10 mouse cellular contexts compared by ENCODE assay signal in genomic region chr2:35267876-35268566, GRCm38 (mm10). TPM values are rescaled to one million over a fixed set of nuclear protein-coding genes. Genes with fewer than 3 reads are reported as not detected.
A peak's percentile ranks its signal among the peaks of the same experiment; 100 is the strongest.
DNase-seq lines count a peak whose midpoint lies in the region; ATAC-seq and TF ChIP-seq lines count a peak whose summit lies in the region.
"Had no signal": no experiment of that assay in that cellular context is flagged by ENCODE, and none has a peak within 500 bp of the region (broad histone marks: within the 10 kb centered on the region; RNA-seq: fewer than 3 reads in every experiment).

No protein-coding gene starts in this region.

- no peaks in the 10 kb centered on the region for H3K9me3 ChIP-seq in heart, postnatal 0 days (replicated peaks; ENCODE audit: control insufficient read depth, low read length)
- H3K9me3 ChIP-seq in lung, embryonic 15.5 days = no peaks in the 10 kb centered on the region
- no peaks in the 10 kb centered on the region for H3K9me3 ChIP-seq in stomach, postnatal 0 days (ENCODE audit: control insufficient read depth, low read length)

- no peak for ATAC-seq in heart, postnatal 0 days (ENCODE audit: insufficient read depth, low read depth)
- ATAC-seq in lung, embryonic 15.5 days (ENCODE audit: borderline replicate concordance, extremely low read depth, low FRiP score, low TSS enrichment) = no peak
- peak; percentile 18 for ATAC-seq in stomach, postnatal 0 days (ENCODE audit: low FRiP score, low TSS enrichment)
- ATAC-seq: hindbrain, postnatal 0 days had no signal

- peaks cover 60% of the 10 kb centered on the region for H3K4me1 ChIP-seq in heart, postnatal 0 days (ENCODE audit: control insufficient read depth, insufficient read depth)
- peaks cover 11% of the 10 kb centered on the region for H3K4me1 ChIP-seq in testis, adult 2 months (ENCODE audit: control insufficient read depth, insufficient read depth, low read length)
- peaks cover 67% of the 10 kb centered on the region for H3K4me1 ChIP-seq in lung, embryonic 15.5 days
- peaks cover 38% of the 10 kb centered on the region for H3K4me1 ChIP-seq in stomach, postnatal 0 days (replicated peaks; ENCODE audit: control insufficient read depth, insufficient read depth)

- 39% methylated on average over 10 of the region's 10 CpGs for WGBS in heart, postnatal 0 days
- 40% methylated on average over 10 of the region's 10 CpGs for WGBS in lung, embryonic 15.5 days
- 37% methylated on average over 10 of the region's 10 CpGs for WGBS in stomach, postnatal 0 days

- DNase-seq in heart, postnatal 0 days (ENCODE audit: low spot score) = no peak
- no peak for DNase-seq in heart, adult 8-10 months (ENCODE audit: low spot score)
- DNase-seq in testis, postnatal 14 days (ENCODE audit: low spot score) = no peak
- DNase-seq in stomach, postnatal 0 days (ENCODE audit: low spot score) = peak; percentile 55
- DNase-seq in cerebellum, postnatal 4 days (ENCODE audit: low spot score in 2 of 2) = no peak
- no peak for DNase-seq in spleen, postnatal 10 days (ENCODE audit: low spot score in 2 of 2)
- DNase-seq: adrenal gland, postnatal 25 days had no signal

- no peak for TF ChIP-seq CTCF in heart, postnatal 0 days (IDR thresholded peaks at IDR 0.05; ENCODE audit: low read depth)
- no peak for TF ChIP-seq CTCF in testis, adult 2 months (IDR thresholded peaks at IDR 0.05; ENCODE audit: control insufficient read depth, insufficient read depth, insufficient replicate concordance, low read depth, low read length)
- no peak for TF ChIP-seq CTCF in stomach, postnatal 0 days (IDR thresholded peaks at IDR 0.05; ENCODE audit: low read depth)

- peak overlapping the region; percentile 73; the same call in 1 of the 2 replicates for H3K27ac ChIP-seq in heart, postnatal 0 days (ENCODE audit: low read depth)
- peak overlapping the region; percentile 20 for H3K27ac ChIP-seq in testis, adult 2 months (ENCODE audit: control insufficient read depth, insufficient read depth, low read depth, low read length)
- peak overlapping the region; percentile 89 for H3K27ac ChIP-seq in lung, embryonic 15.5 days
- H3K27ac ChIP-seq in stomach, postnatal 0 days (replicated peaks) = peak overlapping the region; percentile 95
- H3K27ac ChIP-seq: hindbrain, postnatal 0 days had no signal

- H3K27me3 ChIP-seq in heart, postnatal 0 days (ENCODE audit: control insufficient read depth, insufficient read depth, low read length) = no peaks in the 10 kb centered on the region
- H3K27me3 ChIP-seq in testis, adult 2 months (ENCODE audit: control insufficient read depth, insufficient read depth, low read length) = no peaks in the 10 kb centered on the region
- H3K27me3 ChIP-seq in lung, embryonic 15.5 days = no peaks in the 10 kb centered on the region
- H3K27me3 ChIP-seq in stomach, postnatal 0 days (ENCODE audit: control insufficient read depth, insufficient read depth, low read length) = no peaks in the 10 kb centered on the region

- no peaks in the 10 kb centered on the region for H3K36me3 ChIP-seq in heart, postnatal 0 days (replicated peaks; ENCODE audit: control insufficient read depth, insufficient read depth, low read length)
- H3K36me3 ChIP-seq in testis, adult 2 months (ENCODE audit: control insufficient read depth, insufficient read depth, low read length) = no peaks in the 10 kb centered on the region
- no peaks in the 10 kb centered on the region for H3K36me3 ChIP-seq in lung, embryonic 15.5 days
- H3K36me3 ChIP-seq in stomach, postnatal 0 days (ENCODE audit: control insufficient read depth, insufficient read depth, low read length) = no peaks in the 10 kb centered on the region

- TF ChIP-seq EP300 in heart, postnatal 0 days (IDR thresholded peaks at IDR 0.05; ENCODE audit: low read depth) = no peak
- no peak for TF ChIP-seq EP300 in stomach, postnatal 0 days (optimal IDR thresholded peaks at IDR 0.05)

- H3K4me2 ChIP-seq in heart, postnatal 0 days (ENCODE audit: low read depth, low read length) = no peak overlapping the region
- H3K4me2 ChIP-seq in lung, embryonic 15.5 days = peak overlapping the region; percentile 14; the same call in 1 of the 2 replicates
- H3K4me2 ChIP-seq in stomach, postnatal 0 days (replicated peaks; ENCODE audit: low read depth) = no peak overlapping the region; the same call in 1 of the 2 replicates

- TF ChIP-seq POLR2A in testis, adult 2 months (IDR thresholded peaks at IDR 0.05; ENCODE audit: control insufficient read depth, low read depth, low read length) = no peak

- no peak overlapping the region for H3K4me3 ChIP-seq in heart, postnatal 0 days (ENCODE audit: low read depth, low read length)
- no peak overlapping the region for H3K4me3 ChIP-seq in testis, adult 2 months (ENCODE audit: control insufficient read depth, low read depth, low read length)
- H3K4me3 ChIP-seq in lung, embryonic 15.5 days = no peak overlapping the region
- no peak overlapping the region for H3K4me3 ChIP-seq in stomach, postnatal 0 days (ENCODE audit: low read depth, low read length)

- 0 out of 2 replicates have a peak overlapping the region, but pooled peaks have one; percentile 25 for H3K9ac ChIP-seq in heart, postnatal 0 days (replicated peaks; ENCODE audit: low read depth, low read length)
- H3K9ac ChIP-seq in lung, embryonic 15.5 days = no peak overlapping the region
- peak overlapping the region; percentile 50 for H3K9ac ChIP-seq in stomach, postnatal 0 days (ENCODE audit: low read length)

RNA-seq across cellular contexts. Expression of gene Gsn, which starts 11.8 kb away (rescaled TPM):
- 454 and 460 TPM in 2 replicates for total RNA-seq in heart, postnatal 0 days (2014; rRNA removed; ENCODE audit: low replicate concordance)
- polyA plus RNA-seq in heart, postnatal 0 days (2015; fragmentation: Nextera tagmentation; extraction: Ambion mirVana) = 255 and 259 TPM in 2 replicates
- 100 to 1,000 TPM; 584 to 827 (median 671) TPM for total RNA-seq in heart, adult 8-10 months (2022)
- 49.9 and 88.6 TPM in 2 replicates for polyA plus RNA-seq in testis, adult 2 months (2012; rRNA removed)
- 170 and 187 TPM in 2 replicates for polyA plus RNA-seq in lung, embryonic 15.5 days (2015; fragmentation: Nextera tagmentation; extraction: Ambion mirVana)
- 398 and 433 TPM in 2 replicates for polyA plus RNA-seq in stomach, postnatal 0 days (2015; fragmentation: Nextera tagmentation; extraction: Ambion mirVana)

Comparison
In these comparisons a context has a peak if more than half of its experiments do, and no peak if none do; other contexts are left out.
1. H3K27ac ChIP-seq: peak in every context shown above with its lines; median percentile 95 in stomach, postnatal 0 days; 89 in lung, embryonic 15.5 days; 73 in heart, postnatal 0 days; 20 in testis, adult 2 months.